Mouse (Mus musculus) bone marrow, adult 2 months (tissue): ENCODE measurements around the gene Tfap2a.

Experiments
- CTCF ChIP-seq: fragments of 200-500 bp; IDR thresholded peaks from 2 replicates; pipeline ENCODE4 v1.5.1; 2011; ENCODE audit warnings: low read length, control low read depth; ENCODE audit not compliant: control insufficient read depth, insufficient read depth
- POLR2A ChIP-seq: fragments of 200-500 bp; IDR thresholded peaks from 2 replicates; pipeline ENCODE4 v1.6.1; 2011; ENCODE audit warnings: low read depth, mild to moderate bottlenecking, control low read depth, low read length, borderline replicate concordance; ENCODE audit not compliant: control insufficient read depth

DNA sequence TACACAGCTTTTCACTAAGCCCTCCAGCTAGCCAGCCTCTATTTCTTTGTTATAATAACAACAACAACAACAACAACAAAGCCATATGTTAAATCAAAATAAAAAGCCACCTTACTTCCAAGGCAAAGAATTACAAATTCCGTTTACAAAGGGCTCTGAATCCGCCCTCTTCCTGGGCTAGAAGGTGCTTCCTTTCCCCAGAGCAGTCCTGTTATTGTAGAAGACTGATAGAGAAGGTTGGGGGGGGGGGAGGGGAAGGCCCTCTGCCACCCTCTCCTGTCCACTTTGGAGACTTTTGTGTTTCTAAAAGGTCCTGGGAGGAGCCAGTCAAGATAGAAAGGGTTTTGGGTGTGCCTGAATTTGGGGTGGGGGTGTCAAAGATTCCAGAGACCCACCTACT lies 23.6 kb downstream of the Tfap2a start:
- TF ChIP-seq CTCF, result no peak
- no peak for TF ChIP-seq POLR2A
